Mouse (Mus musculus): ENCODE measurements at regions not wholly inside any gene's neighbourhood (a gene's known extent, or its start where the extent isn't known, plus 50 kb on each side); places are given as distances from the start of the nearest gene placed in this dataset.

DNA sequence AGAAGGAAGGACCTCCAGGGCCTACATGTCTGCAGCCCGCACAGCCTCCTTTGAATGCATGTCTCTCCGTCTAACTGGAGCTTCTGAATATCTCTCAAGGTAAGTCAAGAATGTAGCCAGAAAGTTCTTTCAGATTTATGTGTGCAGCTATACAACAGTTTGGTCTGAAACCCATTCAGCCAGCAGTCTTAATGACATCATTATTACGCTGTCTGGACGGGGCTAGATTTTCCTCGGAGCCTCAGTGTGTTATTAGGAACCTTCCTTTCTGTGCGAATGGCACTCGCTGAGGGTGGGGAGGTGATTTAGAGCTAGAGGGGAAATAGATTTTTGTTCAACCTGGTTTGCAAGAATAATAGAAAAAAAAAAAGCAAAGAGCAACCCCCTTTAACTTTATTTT is 116.9 kb upstream of the Rnf219 start:
- ATAC-seq (ENCODE audit: insufficient read depth) (no peak), DNase-seq (no peak)
- Histone ChIP-seq H3K27ac (ENCODE audit: low read depth) (no peak overlapping the region), H3K4me3 (ENCODE audit: low read depth, low read length) (no peak overlapping the region), H3K4me1 (ENCODE audit: insufficient read depth) (no peaks in the 10 kb centered on the region), H3K9me3 (ENCODE audit: low read depth, low read length) (no peaks in the 10 kb centered on the region), H3K4me2 (no peak overlapping the region), H3K36me3 (ENCODE audit: insufficient read depth) (no peaks in the 10 kb centered on the region), H3K9ac (no peak overlapping the region), H3K27me3 (ENCODE audit: insufficient read depth, low read length) (no peaks in the 10 kb centered on the region)
- no peak for TF ChIP-seq CTCF (IDR thresholded peaks at IDR 0.05; ENCODE audit: low read depth)
- WGBS = 77% methylated on average over 7 of the region's 7 CpGs

DNA sequence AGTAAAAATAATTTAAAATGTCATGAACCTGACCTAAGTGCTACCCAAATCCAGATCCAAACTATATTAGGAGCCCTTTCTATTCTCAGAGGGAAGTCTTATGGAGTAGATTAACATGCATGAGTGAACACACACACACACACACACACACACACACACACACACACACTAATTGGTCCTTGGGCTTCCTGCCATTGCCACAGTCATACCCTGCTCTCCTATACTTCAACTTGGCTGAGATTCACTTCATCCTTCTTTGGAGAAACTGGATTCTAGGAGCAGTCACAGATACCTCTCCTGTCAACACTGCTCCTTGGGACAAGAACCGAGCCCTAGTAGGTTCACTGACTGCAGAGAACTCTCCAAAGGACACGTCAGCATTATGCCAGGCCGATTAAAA is 89.0 kb upstream of the Rnf219 start:
- 80% methylated on average over 3 of the region's 3 CpGs for WGBS
- no peaks in the 10 kb centered on the region for H3K36me3 ChIP-seq (ENCODE audit: insufficient read depth)
- no peak overlapping the region for H3K4me2 ChIP-seq
- ATAC-seq (ENCODE audit: insufficient read depth) = no peak
- no peak overlapping the region for H3K4me3 ChIP-seq (ENCODE audit: low read depth, low read length)
- no peak for DNase-seq
- no peak overlapping the region for H3K27ac ChIP-seq (ENCODE audit: low read depth)
- H3K4me1 ChIP-seq (ENCODE audit: insufficient read depth) = no peaks in the 10 kb centered on the region
- H3K9ac ChIP-seq = no peak overlapping the region
- no peaks in the 10 kb centered on the region for H3K27me3 ChIP-seq (ENCODE audit: insufficient read depth, low read length)
- TF ChIP-seq CTCF (IDR thresholded peaks at IDR 0.05; ENCODE audit: low read depth) = no peak
- no peaks in the 10 kb centered on the region for H3K9me3 ChIP-seq (ENCODE audit: low read depth, low read length)

DNA sequence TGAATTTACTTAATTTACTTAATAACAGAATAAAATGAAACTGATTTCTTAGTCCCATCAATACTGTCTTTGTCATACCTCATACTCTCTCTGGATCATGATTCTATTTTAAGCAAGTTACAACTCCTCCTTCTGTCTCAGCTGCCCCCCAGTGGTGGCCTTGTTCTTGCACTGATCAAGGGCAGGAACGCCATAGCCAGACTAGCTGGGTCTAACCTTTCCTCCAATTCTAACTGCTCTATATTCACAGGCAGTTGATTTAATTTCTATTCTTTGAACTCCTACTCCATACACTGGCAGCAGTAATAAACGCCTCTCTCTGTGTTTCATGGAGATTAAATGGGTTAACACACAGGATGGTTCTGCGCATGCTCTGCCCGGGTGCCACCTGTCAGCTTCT is 87.9 kb upstream of the Rnf219 start:
- no peaks in the 10 kb centered on the region for H3K4me1 ChIP-seq (ENCODE audit: insufficient read depth)
- H3K9ac ChIP-seq = no peak overlapping the region
- no peaks in the 10 kb centered on the region for H3K36me3 ChIP-seq (ENCODE audit: insufficient read depth)
- WGBS = 75% methylated on average over 4 of the region's 4 CpGs
- peak; percentile 27; the same call in 1 of the 2 replicates for TF ChIP-seq CTCF (IDR thresholded peaks at IDR 0.05; ENCODE audit: low read depth)
- H3K4me2 ChIP-seq = no peak overlapping the region
- ATAC-seq (ENCODE audit: insufficient read depth) (no peak), DNase-seq (peak; percentile 7)
- H3K4me3 ChIP-seq (ENCODE audit: low read depth, low read length) = no peak overlapping the region
- no peak overlapping the region for H3K27ac ChIP-seq (ENCODE audit: low read depth)
- H3K27me3 ChIP-seq (ENCODE audit: insufficient read depth, low read length) = no peaks in the 10 kb centered on the region
- no peaks in the 10 kb centered on the region for H3K9me3 ChIP-seq (ENCODE audit: low read depth, low read length)

DNA sequence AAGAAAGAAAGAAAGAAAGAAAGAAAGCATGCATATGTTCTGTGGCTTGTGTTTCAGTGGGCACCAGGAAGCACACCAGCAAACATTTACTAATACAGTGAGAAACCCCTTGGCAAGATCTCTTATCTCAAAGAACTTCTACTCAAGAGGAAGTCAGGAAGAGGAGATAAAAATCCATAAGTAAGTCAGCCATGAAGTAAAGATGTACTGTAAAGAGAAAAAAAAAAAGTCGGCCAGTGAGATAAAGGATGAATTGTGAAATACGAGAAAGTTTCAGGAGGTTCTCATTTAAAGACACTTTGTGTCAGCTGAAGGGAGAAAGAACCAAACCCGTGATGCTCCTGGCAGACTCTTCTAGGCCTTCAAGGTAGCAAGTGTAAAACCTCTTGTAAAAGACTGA is 72.4 kb upstream of the Rnf219 start:
- Histone ChIP-seq H3K27me3 (ENCODE audit: insufficient read depth, low read length) (no peaks in the 10 kb centered on the region), H3K4me3 (ENCODE audit: low read depth, low read length) (no peak overlapping the region), H3K4me1 (ENCODE audit: insufficient read depth) (no peaks in the 10 kb centered on the region), H3K36me3 (ENCODE audit: insufficient read depth) (no peaks in the 10 kb centered on the region), H3K9ac (no peak overlapping the region), H3K9me3 (ENCODE audit: low read depth, low read length) (no peaks in the 10 kb centered on the region), H3K4me2 (no peak overlapping the region), H3K27ac (ENCODE audit: low read depth) (no peak overlapping the region)
- TF ChIP-seq CTCF (IDR thresholded peaks at IDR 0.05; ENCODE audit: low read depth) = no peak
- whole genome bisulfite sequencing = 54% methylated on average over 3 of the region's 3 CpGs
- ATAC-seq (ENCODE audit: insufficient read depth) = no peak
- DNase-seq = no peak
